Mouse (Mus musculus) heart, embryonic 15.5 days (tissue): ENCODE measurements around the gene Adgrl3. TPM values are rescaled to one million over a fixed set of nuclear protein-coding genes. Genes with fewer than 3 reads are reported as not detected.

Source experiments
- ATAC-seq: fragments of 200-750 bp; cut with Nextera tagmentation; replicated peaks from 2 replicates; pipeline ENCODE4 v1.8.0; 2017; ENCODE audit warnings: low read depth, moderate TSS enrichment; ENCODE audit not compliant: insufficient number of reproducible peaks, insufficient read depth, low FRiP score
- H3K27ac ChIP-seq: fragments of 300-500 bp; sonication (generic); 2 replicates; pipeline ENCODE4 v1.5.1; 2015; ENCODE audit warnings: mild to moderate bottlenecking, inconsistent platforms
- H3K27me3 ChIP-seq: fragments of 300-500 bp; sonication (generic); 2 replicates; pipeline ENCODE4 v1.6.1; 2015; ENCODE audit warnings: inconsistent platforms
- H3K36me3 ChIP-seq: fragments of 300-500 bp; sonication (generic); 2 replicates; pipeline ENCODE4 v1.6.1; 2015; ENCODE audit warnings: mild to moderate bottlenecking, inconsistent platforms
- H3K4me1 ChIP-seq: fragments of 300-500 bp; sonication (generic); replicated peaks from 2 replicates; pipeline ENCODE4 v1.6.1; 2015; ENCODE audit warnings: inconsistent platforms
- H3K4me2 ChIP-seq: fragments of 300-500 bp; sonication (generic); 2 replicates; pipeline ENCODE4 v1.6.1; 2015; ENCODE audit warnings: inconsistent platforms, mild to moderate bottlenecking, moderate library complexity
- H3K4me3 ChIP-seq: fragments of 300-500 bp; sonication (generic); 2 replicates; pipeline ENCODE4 v1.5.1; 2015; ENCODE audit warnings: mild to moderate bottlenecking, inconsistent platforms
- H3K9ac ChIP-seq: fragments of 300-500 bp; sonication (generic); 2 replicates; pipeline ENCODE4 v1.6.1; 2015; ENCODE audit warnings: mild to moderate bottlenecking, inconsistent platforms
- H3K9me3 ChIP-seq: fragments of 300-500 bp; sonication (generic); replicated peaks from 2 replicates; pipeline ENCODE4 v1.6.1; 2016; ENCODE audit warnings: inconsistent platforms
- WGBS: fragments of 180-500 bp; shearing (Covaris S2); methylation state at CpG from one replicate; pipeline ENCODE4 v1.1.7; 2015; ENCODE audit warnings: mixed read lengths; 5-methylcytosine and 5-hydroxymethylcytosine counted together
- polyA plus RNA-seq: library from polyadenylated mRNA; unstranded; fragments of >200 nt; fragmentation: Nextera tagmentation; extraction: Ambion mirVana; gene quantifications from 2 replicates; pipeline ENCODE4 v1.2.1, GENCODE M21; 2015

Gene Adgrl3
- polyA plus RNA-seq, 1 experiment from 2014 or later, result 5.4 TPM

- Histone ChIP-seq H3K4me3 (no peak overlapping the region), H3K9ac (no peak overlapping the region), H3K9me3 (no peaks in the 10 kb centered on the region), H3K4me1 (no peaks in the 10 kb centered on the region; the same call in 1 of the 2 replicates), H3K27me3 (no peaks in the 10 kb centered on the region), H3K27ac (no peak overlapping the region), H3K4me2 (no peak overlapping the region), H3K36me3 (no peaks in the 10 kb centered on the region)
- ATAC-seq, result no peak
Measured at GRCm38 (mm10) chr5:81043875-81044274, 23.9 kb downstream of the Adgrl3 start.

- Histone ChIP-seq H3K36me3 (no peaks in the 10 kb centered on the region), H3K27me3 (no peaks in the 10 kb centered on the region), H3K4me3 (no peak overlapping the region), H3K4me1 (no peaks in the 10 kb centered on the region), H3K9ac (no peak overlapping the region), H3K9me3 (no peaks in the 10 kb centered on the region), H3K27ac (no peak overlapping the region), H3K4me2 (no peak overlapping the region)
- no peak for ATAC-seq
- 80% methylated on average over 4 of the region's 4 CpGs for WGBS
Measured at GRCm38 (mm10) chr5:81046128-81046527, 26.2 kb downstream of the Adgrl3 start.

- WGBS, result 67% methylated on average over 4 of the region's 4 CpGs
- no peak overlapping the region for H3K4me3 ChIP-seq
- no peaks in the 10 kb centered on the region for H3K36me3 ChIP-seq
- no peaks in the 10 kb centered on the region for H3K27me3 ChIP-seq
- no peak overlapping the region for H3K27ac ChIP-seq
- H3K9ac ChIP-seq, result no peak overlapping the region
- no peaks in the 10 kb centered on the region for H3K9me3 ChIP-seq
- H3K4me1 ChIP-seq, result no peaks in the 10 kb centered on the region
- H3K4me2 ChIP-seq, result no peak overlapping the region
- no peak for ATAC-seq
Measured at GRCm38 (mm10) chr5:81054628-81055027, 34.7 kb downstream of the Adgrl3 start.

- H3K4me2 ChIP-seq, result no peak overlapping the region
- 55% methylated on average over 2 of the region's 2 CpGs for WGBS
- no peaks in the 10 kb centered on the region for H3K36me3 ChIP-seq
- no peak overlapping the region for H3K9ac ChIP-seq
- no peak overlapping the region for H3K4me3 ChIP-seq
- no peak overlapping the region for H3K27ac ChIP-seq
- no peaks in the 10 kb centered on the region for H3K9me3 ChIP-seq
- no peak for ATAC-seq
- no peaks in the 10 kb centered on the region for H3K27me3 ChIP-seq
- H3K4me1 ChIP-seq, result no peaks in the 10 kb centered on the region
Measured at GRCm38 (mm10) chr5:81055253-81055652, 35.3 kb downstream of the Adgrl3 start.

- H3K27me3 ChIP-seq, result no peaks in the 10 kb centered on the region
- no peak overlapping the region for H3K27ac ChIP-seq
- no peak overlapping the region for H3K4me3 ChIP-seq
- ATAC-seq, result no peak
- no peak overlapping the region for H3K9ac ChIP-seq
- no peaks in the 10 kb centered on the region for H3K4me1 ChIP-seq
- H3K36me3 ChIP-seq, result no peaks in the 10 kb centered on the region
- no peak overlapping the region for H3K4me2 ChIP-seq
- no peaks in the 10 kb centered on the region for H3K9me3 ChIP-seq
- 64% methylated on average over 2 of the region's 2 CpGs for WGBS
Measured at GRCm38 (mm10) chr5:81058122-81058521, 38.2 kb downstream of the Adgrl3 start.

GRCm38 (mm10) chr5:81060950-81061349 is 41.0 kb downstream of the Adgrl3 start:
- Histone ChIP-seq H3K27ac (no peak overlapping the region), H3K36me3 (no peaks in the 10 kb centered on the region), H3K4me3 (no peak overlapping the region), H3K27me3 (no peaks in the 10 kb centered on the region), H3K4me1 (no peaks in the 10 kb centered on the region), H3K9ac (no peak overlapping the region), H3K4me2 (no peak overlapping the region), H3K9me3 (no peaks in the 10 kb centered on the region)
- no peak for ATAC-seq
- WGBS, result 78% methylated on average over 2 of the region's 2 CpGs

GRCm38 (mm10) chr5:81061386-81061785 is 41.4 kb downstream of the Adgrl3 start:
- ATAC-seq, result no peak
- Histone ChIP-seq H3K4me2 (no peak overlapping the region), H3K4me3 (no peak overlapping the region), H3K4me1 (no peaks in the 10 kb centered on the region), H3K27me3 (no peaks in the 10 kb centered on the region), H3K36me3 (no peaks in the 10 kb centered on the region), H3K9me3 (no peaks in the 10 kb centered on the region), H3K9ac (no peak overlapping the region), H3K27ac (no peak overlapping the region)

- H3K4me2 ChIP-seq, result no peak overlapping the region
- H3K27me3 ChIP-seq, result no peaks in the 10 kb centered on the region
- 0 out of 2 replicates have a peak, but pooled peaks cover 7% of the 10 kb centered on the region for H3K4me1 ChIP-seq
- no peak overlapping the region for H3K27ac ChIP-seq
- no peak overlapping the region for H3K4me3 ChIP-seq
- no peaks in the 10 kb centered on the region for H3K36me3 ChIP-seq
- no peak overlapping the region for H3K9ac ChIP-seq
- ATAC-seq, result no peak
- WGBS, result 95% methylated on average over 2 of the region's 2 CpGs
- H3K9me3 ChIP-seq, result no peaks in the 10 kb centered on the region
Measured at GRCm38 (mm10) chr5:81064026-81064425, 44.1 kb downstream of the Adgrl3 start.

GRCm38 (mm10) chr5:81068173-81068572 is 48.2 kb downstream of the Adgrl3 start:
- 37% methylated on average over 6 of the region's 6 CpGs for WGBS
- Histone ChIP-seq H3K27ac (no peak overlapping the region), H3K36me3 (no peaks in the 10 kb centered on the region), H3K4me1 (0 out of 2 replicates have a peak, but pooled peaks cover 8% of the 10 kb centered on the region), H3K9me3 (no peaks in the 10 kb centered on the region), H3K4me2 (0 out of 2 replicates have a peak overlapping the region, but pooled peaks have one; percentile 13), H3K9ac (no peak overlapping the region), H3K27me3 (no peaks in the 10 kb centered on the region), H3K4me3 (no peak overlapping the region)
- peak; percentile 55; the same call in 1 of the 2 replicates for ATAC-seq

GRCm38 (mm10) chr5:81068839-81069238 is 48.9 kb downstream of the Adgrl3 start:
- Histone ChIP-seq H3K4me2 (0 out of 2 replicates have a peak overlapping the region, but pooled peaks have one; percentile 13), H3K9ac (no peak overlapping the region), H3K9me3 (no peaks in the 10 kb centered on the region), H3K36me3 (no peaks in the 10 kb centered on the region), H3K27ac (no peak overlapping the region), H3K27me3 (no peaks in the 10 kb centered on the region), H3K4me3 (no peak overlapping the region), H3K4me1 (0 out of 2 replicates have a peak, but pooled peaks cover 8% of the 10 kb centered on the region)
- WGBS, result 31% methylated on average over 4 of the region's 4 CpGs
- no peak for ATAC-seq

- Histone ChIP-seq H3K27me3 (no peaks in the 10 kb centered on the region), H3K27ac (no peak overlapping the region), H3K9ac (no peak overlapping the region), H3K36me3 (no peaks in the 10 kb centered on the region), H3K4me3 (no peak overlapping the region), H3K9me3 (no peaks in the 10 kb centered on the region), H3K4me2 (no peak overlapping the region), H3K4me1 (0 out of 2 replicates have a peak, but pooled peaks cover 8% of the 10 kb centered on the region)
- WGBS, result 67% methylated on average over 5 of the region's 5 CpGs
- ATAC-seq, result no peak
Measured at GRCm38 (mm10) chr5:81072888-81073287, 53.0 kb downstream of the Adgrl3 start.

- Histone ChIP-seq H3K27ac (no peak overlapping the region), H3K4me3 (no peak overlapping the region), H3K9ac (no peak overlapping the region), H3K27me3 (no peaks in the 10 kb centered on the region), H3K36me3 (no peaks in the 10 kb centered on the region), H3K4me2 (no peak overlapping the region), H3K4me1 (0 out of 2 replicates have a peak, but pooled peaks cover 3% of the 10 kb centered on the region), H3K9me3 (no peaks in the 10 kb centered on the region)
- no peak for ATAC-seq
- 94% methylated on average over 1 of the region's 1 CpGs for WGBS
Measured at GRCm38 (mm10) chr5:81073875-81074274, 53.9 kb downstream of the Adgrl3 start.
